Mouse (Mus musculus): ENCODE data around the gene Fbrsl1. TPM values are rescaled to one million over a fixed set of nuclear protein-coding genes. Genes with fewer than 3 reads are reported as not detected.

Fbrsl1 gene
- polyA plus RNA-seq, 1 experiment: 25.6 TPM

DNA sequence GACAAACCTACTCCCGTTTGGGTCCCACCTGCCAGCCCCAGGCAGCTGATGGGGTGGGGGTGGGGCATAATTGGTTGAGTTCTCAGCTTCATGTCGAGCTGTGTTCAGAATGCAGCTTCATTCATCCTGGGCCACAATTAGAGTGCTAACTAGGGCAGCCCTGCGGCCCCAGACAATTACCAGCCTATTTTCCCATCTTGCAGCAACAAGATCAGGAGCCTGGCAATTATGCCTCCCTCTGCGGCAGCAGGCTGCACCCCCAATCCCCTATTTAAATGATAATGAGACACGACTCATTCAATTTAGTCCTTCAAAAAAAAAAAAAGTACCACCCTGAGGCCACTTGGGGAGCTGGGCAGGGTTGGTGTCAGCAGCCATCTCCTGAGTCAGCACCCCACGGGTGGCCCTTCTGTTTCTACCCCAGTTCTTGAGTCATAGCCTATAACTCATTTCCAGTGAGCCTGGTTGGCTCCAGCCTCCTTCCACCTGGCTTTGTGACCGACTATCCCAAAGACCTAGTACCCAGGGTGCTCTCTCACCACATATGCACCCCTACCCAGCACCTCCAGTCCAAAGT is 31.4 kb downstream of the Fbrsl1 start:
- WGBS: 72% methylated on average over 7 of the region's 7 CpGs
- Histone ChIP-seq H3K4me1 (ENCODE audit: control insufficient read depth, insufficient read depth, low read length) (no peaks in the 10 kb centered on the region; the same call in 1 of the 2 replicates), H3K4me3 (replicated peaks; ENCODE audit: control insufficient read depth, low read depth, low read length) (no peak overlapping the region), H3K27ac (ENCODE audit: control insufficient read depth, insufficient read depth, low read depth, low read length, poor library complexity) (no peak overlapping the region)
- no peak for TF ChIP-seq CTCF (IDR thresholded peaks at IDR 0.05; ENCODE audit: control insufficient read depth, insufficient read depth, low read length)
- TF ChIP-seq POLR2A (IDR thresholded peaks at IDR 0.05; ENCODE audit: borderline replicate concordance, control insufficient read depth, low read depth, low read length): no peak

DNA sequence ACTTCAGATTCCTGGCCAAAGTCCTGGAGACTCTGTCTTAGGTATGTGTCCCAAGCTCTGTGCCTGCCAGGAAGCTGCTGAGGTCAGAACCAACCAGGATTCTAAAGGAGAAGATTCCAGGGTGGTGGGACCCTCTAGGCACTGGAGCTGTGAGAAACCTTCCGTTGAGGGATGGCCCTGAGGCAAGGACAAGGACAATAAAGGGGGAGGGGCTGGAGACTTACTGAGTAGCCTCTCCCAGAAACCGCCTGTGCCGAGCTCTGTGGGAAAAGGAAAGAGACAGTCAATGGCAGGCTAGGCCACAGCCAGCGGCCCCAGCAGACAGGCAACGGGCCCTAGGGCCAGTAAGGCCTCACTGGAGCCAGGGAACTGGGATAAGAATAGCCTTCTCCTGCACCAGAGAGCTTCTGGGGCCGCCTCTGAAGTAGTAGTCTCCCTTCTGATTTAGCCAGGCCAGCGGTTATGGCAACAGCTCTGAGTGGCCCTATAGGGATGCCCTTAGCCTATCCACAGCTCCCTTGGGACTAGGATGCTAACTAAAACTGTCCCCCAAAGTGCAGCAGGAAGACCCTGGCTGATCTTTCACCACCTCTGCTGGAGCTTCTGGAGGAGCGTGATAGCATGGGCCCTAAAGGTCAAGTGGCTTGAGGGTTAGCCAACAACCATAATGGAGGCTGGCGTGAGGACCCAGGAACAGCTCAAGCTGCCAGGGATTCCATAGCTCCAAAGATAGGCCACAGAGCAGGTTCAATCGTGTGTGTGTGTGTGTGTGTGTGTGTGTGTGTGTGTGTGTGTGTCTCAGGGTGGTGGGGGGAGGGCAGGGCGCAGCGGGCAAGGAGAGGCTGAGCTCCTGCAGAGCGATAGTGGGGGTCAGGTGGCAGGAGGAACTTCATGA is 32.2 kb downstream of the Fbrsl1 start:
- WGBS: 83% methylated on average over 13 of the region's 13 CpGs
- no peak overlapping the region for H3K4me3 ChIP-seq (replicated peaks; ENCODE audit: control insufficient read depth, low read depth, low read length)
- no peak overlapping the region for H3K27ac ChIP-seq (ENCODE audit: control insufficient read depth, insufficient read depth, low read depth, low read length, poor library complexity)
- TF ChIP-seq CTCF (IDR thresholded peaks at IDR 0.05; ENCODE audit: control insufficient read depth, insufficient read depth, low read length) (no peak), POLR2A (IDR thresholded peaks at IDR 0.05; ENCODE audit: borderline replicate concordance, control insufficient read depth, low read depth, low read length) (no peak)
- H3K4me1 ChIP-seq (ENCODE audit: control insufficient read depth, insufficient read depth, low read length): no peaks in the 10 kb centered on the region

DNA sequence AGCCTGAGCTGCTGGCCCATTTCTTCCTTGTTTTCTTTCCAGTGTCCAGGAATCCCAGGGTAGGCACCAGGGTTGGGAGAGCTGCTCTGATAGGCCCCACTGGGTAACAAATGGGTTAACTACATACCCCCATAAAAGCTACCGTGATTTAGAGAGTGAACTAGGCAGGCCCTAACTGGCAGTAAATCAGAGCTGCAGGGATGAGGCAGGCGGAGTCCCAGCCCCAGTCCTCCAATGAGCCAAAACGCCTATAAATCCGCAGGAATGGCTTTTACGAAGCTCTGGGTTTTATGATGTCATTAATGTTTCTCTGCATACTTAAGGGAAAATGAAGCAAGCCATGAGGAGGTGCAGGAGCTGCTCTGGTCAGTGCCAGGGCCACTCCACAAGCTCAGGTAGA is 33.3 kb downstream of the Fbrsl1 start:
- Histone ChIP-seq H3K4me3 (replicated peaks; ENCODE audit: control insufficient read depth, low read depth, low read length) (no peak overlapping the region), H3K27ac (ENCODE audit: control insufficient read depth, insufficient read depth, low read depth, low read length, poor library complexity) (no peak overlapping the region), H3K4me1 (ENCODE audit: control insufficient read depth, insufficient read depth, low read length) (no peaks in the 10 kb centered on the region)
- no peak for TF ChIP-seq CTCF (IDR thresholded peaks at IDR 0.05; ENCODE audit: control insufficient read depth, insufficient read depth, low read length)
- no peak for TF ChIP-seq POLR2A (IDR thresholded peaks at IDR 0.05; ENCODE audit: borderline replicate concordance, control insufficient read depth, low read depth, low read length)
- 90% methylated on average over 5 of the region's 5 CpGs for WGBS

DNA sequence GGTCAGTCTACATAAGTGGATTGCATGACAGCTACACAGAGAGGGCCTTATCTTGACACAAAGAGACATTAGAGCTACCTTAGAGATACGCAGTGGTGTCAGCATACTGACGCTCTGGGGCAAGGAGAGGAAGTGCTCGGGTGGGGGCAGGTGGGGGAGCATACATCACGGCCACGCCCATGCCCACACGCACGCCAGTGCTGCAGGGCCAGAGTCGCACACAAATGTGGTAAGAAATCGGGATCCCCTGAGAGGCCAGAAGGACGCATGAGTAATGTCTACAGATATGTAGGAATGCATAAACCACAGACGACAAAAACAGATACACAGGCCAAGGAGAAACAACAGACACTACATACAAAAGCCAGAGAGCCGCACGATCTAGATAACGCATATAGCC is 35.3 kb downstream of the Fbrsl1 start:
- 64% methylated on average over 14 of the region's 14 CpGs for WGBS
- TF ChIP-seq POLR2A (IDR thresholded peaks at IDR 0.05; ENCODE audit: borderline replicate concordance, control insufficient read depth, low read depth, low read length): no peak
- no peak for TF ChIP-seq CTCF (IDR thresholded peaks at IDR 0.05; ENCODE audit: control insufficient read depth, insufficient read depth, low read length)
- Histone ChIP-seq H3K4me3 (replicated peaks; ENCODE audit: control insufficient read depth, low read depth, low read length) (no peak overlapping the region), H3K27ac (ENCODE audit: control insufficient read depth, insufficient read depth, low read depth, low read length, poor library complexity) (no peak overlapping the region), H3K4me1 (ENCODE audit: control insufficient read depth, insufficient read depth, low read length) (no peaks in the 10 kb centered on the region)

DNA sequence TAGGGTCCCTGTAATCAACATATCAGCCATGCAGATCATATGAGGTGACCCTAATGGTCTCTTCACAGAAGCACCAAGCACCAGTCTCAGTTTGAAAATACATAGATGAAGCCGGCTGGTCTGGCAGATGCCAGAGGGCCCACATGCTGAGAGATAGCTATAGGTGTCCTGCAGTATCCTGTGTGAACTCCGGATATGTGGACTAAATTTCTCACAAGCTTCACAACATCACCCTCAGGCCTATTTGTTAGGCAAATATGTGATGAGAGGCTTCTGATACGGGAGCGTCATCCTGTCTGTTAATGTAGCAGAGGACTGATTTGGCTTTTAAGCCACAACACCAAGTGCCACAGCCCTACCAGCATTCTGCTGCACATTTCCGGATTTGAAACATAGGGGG is 37.9 kb downstream of the Fbrsl1 start:
- no peaks in the 10 kb centered on the region for H3K4me1 ChIP-seq (ENCODE audit: control insufficient read depth, insufficient read depth, low read length)
- 94% methylated on average over 5 of the region's 5 CpGs for WGBS
- H3K4me3 ChIP-seq (replicated peaks; ENCODE audit: control insufficient read depth, low read depth, low read length): no peak overlapping the region
- H3K27ac ChIP-seq (ENCODE audit: control insufficient read depth, insufficient read depth, low read depth, low read length, poor library complexity): no peak overlapping the region
- no peak for TF ChIP-seq POLR2A (IDR thresholded peaks at IDR 0.05; ENCODE audit: borderline replicate concordance, control insufficient read depth, low read depth, low read length)
- TF ChIP-seq CTCF (IDR thresholded peaks at IDR 0.05; ENCODE audit: control insufficient read depth, insufficient read depth, low read length): no peak

DNA sequence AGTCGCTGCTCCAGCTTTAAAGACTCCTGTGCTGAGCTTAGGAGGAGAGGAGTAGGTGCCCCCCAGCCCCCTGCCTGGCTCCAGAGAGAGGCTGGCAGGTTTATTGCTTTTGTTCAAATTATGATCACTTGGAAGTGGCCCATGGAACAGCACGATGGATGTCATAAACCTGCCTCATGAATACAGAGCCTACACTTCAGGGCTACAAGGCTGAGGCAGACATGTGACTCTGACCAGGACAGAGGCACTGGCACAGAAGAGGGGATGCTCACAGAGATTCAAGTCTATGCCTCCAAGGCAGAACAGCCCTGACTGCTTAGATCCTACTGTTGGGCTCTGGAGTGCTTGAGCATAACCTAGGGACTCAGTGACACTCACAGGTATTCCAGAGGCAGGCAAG is 39.3 kb downstream of the Fbrsl1 start:
- 88% methylated on average over 2 of the region's 2 CpGs for WGBS
- Histone ChIP-seq H3K4me1 (ENCODE audit: control insufficient read depth, insufficient read depth, low read length) (no peaks in the 10 kb centered on the region), H3K4me3 (replicated peaks; ENCODE audit: control insufficient read depth, low read depth, low read length) (no peak overlapping the region), H3K27ac (ENCODE audit: control insufficient read depth, insufficient read depth, low read depth, low read length, poor library complexity) (no peak overlapping the region)
- TF ChIP-seq CTCF (IDR thresholded peaks at IDR 0.05; ENCODE audit: control insufficient read depth, insufficient read depth, low read length) (no peak), POLR2A (IDR thresholded peaks at IDR 0.05; ENCODE audit: borderline replicate concordance, control insufficient read depth, low read depth, low read length) (no peak)

DNA sequence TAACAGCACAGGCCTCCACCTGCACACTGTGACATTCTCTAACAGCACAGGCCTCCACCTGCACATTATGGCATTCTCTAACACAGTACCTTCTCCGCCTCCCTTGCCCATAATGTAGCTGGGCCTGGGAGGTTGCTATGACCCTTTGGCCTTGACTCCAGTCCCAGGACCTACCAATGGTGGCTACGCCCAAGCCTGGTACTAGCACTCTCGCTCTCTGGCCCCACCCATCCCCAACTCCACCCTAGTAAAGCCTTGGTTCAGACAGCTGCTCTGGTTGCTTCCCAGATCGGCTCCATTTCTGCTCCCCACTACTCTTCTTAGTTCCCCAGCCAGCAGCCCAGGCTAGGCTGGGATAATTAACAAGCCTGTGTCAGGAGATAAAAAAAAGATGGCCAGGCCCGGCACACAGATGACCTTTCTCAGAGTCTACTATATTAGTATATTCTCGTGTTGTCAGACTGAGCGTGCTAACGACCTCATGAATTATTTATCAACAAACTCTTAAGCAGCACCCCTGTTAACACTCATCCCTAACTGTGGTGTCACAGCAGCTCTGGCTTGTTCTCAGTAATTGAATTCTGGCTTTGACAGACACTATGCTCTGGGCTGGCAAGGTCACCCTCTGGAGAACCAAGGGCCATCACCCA is 42.1 kb downstream of the Fbrsl1 start:
- Histone ChIP-seq H3K4me3 (replicated peaks; ENCODE audit: control insufficient read depth, low read depth, low read length) (no peak overlapping the region), H3K27ac (ENCODE audit: control insufficient read depth, insufficient read depth, low read depth, low read length, poor library complexity) (no peak overlapping the region), H3K4me1 (ENCODE audit: control insufficient read depth, insufficient read depth, low read length) (no peaks in the 10 kb centered on the region)
- TF ChIP-seq CTCF (IDR thresholded peaks at IDR 0.05; ENCODE audit: control insufficient read depth, insufficient read depth, low read length) (no peak), POLR2A (IDR thresholded peaks at IDR 0.05; ENCODE audit: borderline replicate concordance, control insufficient read depth, low read depth, low read length) (no peak)
- 83% methylated on average over 8 of the region's 8 CpGs for whole genome bisulfite sequencing

DNA sequence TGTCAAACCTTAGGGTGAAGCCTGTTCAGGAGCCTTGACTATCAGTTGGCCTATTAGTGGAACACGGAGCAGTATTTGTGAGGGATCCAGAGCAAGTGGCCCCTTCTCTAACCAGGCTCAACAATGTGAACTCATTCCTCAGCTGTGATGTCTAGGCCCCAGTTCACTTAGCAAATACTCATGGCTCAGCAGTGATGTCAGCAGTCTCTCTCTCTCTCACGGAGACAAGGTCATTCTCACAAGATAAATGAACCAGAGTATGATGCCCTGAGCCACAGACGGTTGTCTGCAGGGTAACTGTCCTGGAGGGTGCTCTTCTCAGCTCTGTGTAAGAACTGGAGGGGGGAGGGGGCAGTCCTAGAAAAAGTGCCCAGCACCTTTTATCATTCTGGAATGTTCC is 44.4 kb downstream of the Fbrsl1 start:
- Histone ChIP-seq H3K4me1 (ENCODE audit: control insufficient read depth, insufficient read depth, low read length) (no peaks in the 10 kb centered on the region), H3K4me3 (replicated peaks; ENCODE audit: control insufficient read depth, low read depth, low read length) (no peak overlapping the region), H3K27ac (ENCODE audit: control insufficient read depth, insufficient read depth, low read depth, low read length, poor library complexity) (no peak overlapping the region)
- 66% methylated on average over 3 of the region's 3 CpGs for WGBS
- TF ChIP-seq CTCF (IDR thresholded peaks at IDR 0.05; ENCODE audit: control insufficient read depth, insufficient read depth, low read length): no peak
- no peak for TF ChIP-seq POLR2A (IDR thresholded peaks at IDR 0.05; ENCODE audit: borderline replicate concordance, control insufficient read depth, low read depth, low read length)

All from bone marrow, adult 2 months (tissue).